Mouse (Mus musculus) forebrain, embryonic 16.5 days (tissue): ENCODE measurements around the gene Ttc1. TPM values are rescaled to one million over a fixed set of nuclear protein-coding genes. Genes with fewer than 3 reads are reported as not detected.

Experiments used
- ATAC-seq: fragments of 200-750 bp; cut with Nextera tagmentation; 2 replicates; pipeline ENCODE4 v1.8.0; 2017; ENCODE audit warnings: mild to moderate bottlenecking, moderate library complexity
- H3K27ac ChIP-seq: fragments of 300-500 bp; sonication (generic); 2 replicates; pipeline ENCODE4 v1.5.1; 2014; ENCODE audit warnings: low read length, control low read depth
- H3K27me3 ChIP-seq: fragments of 300-500 bp; sonication (generic); replicated peaks from 2 replicates; pipeline ENCODE4 v1.6.1; 2014; ENCODE audit warnings: low read length; ENCODE audit not compliant: control insufficient read depth, insufficient read depth
- H3K36me3 ChIP-seq: fragments of 300-500 bp; sonication (generic); 2 replicates; pipeline ENCODE4 v1.6.1; 2014; ENCODE audit not compliant: control insufficient read depth, insufficient read depth
- H3K4me1 ChIP-seq: fragments of 300-500 bp; sonication (generic); replicated peaks from 2 replicates; pipeline ENCODE4 v1.6.1; 2014; ENCODE audit warnings: low read length; ENCODE audit not compliant: control insufficient read depth, insufficient read depth
- H3K4me2 ChIP-seq: fragments of 300-500 bp; sonication (generic); 2 replicates; pipeline ENCODE4 v1.6.1; 2014; ENCODE audit warnings: mild to moderate bottlenecking, low read length, control low read depth
- H3K4me3 ChIP-seq: fragments of 300-500 bp; sonication (generic); replicated peaks from 2 replicates; pipeline ENCODE4 v1.5.1; 2014; ENCODE audit warnings: mild to moderate bottlenecking, low read length, control low read depth
- H3K9ac ChIP-seq: fragments of 300-500 bp; sonication (generic); replicated peaks from 2 replicates; pipeline ENCODE4 v1.6.1; 2014; ENCODE audit warnings: low read depth, low read length, control low read depth
- H3K9me3 ChIP-seq: fragments of 300-500 bp; sonication (generic); 2 replicates; pipeline ENCODE4 v1.6.1; 2016; ENCODE audit warnings: low read length; ENCODE audit not compliant: control insufficient read depth
- WGBS: fragments of 180-500 bp; shearing (Covaris S2); extraction: QIAGEN DNeasy Blood & Tissue Kit; methylation state at CpG from one replicate; pipeline ENCODE4 v1.1.7; 2014; 5-methylcytosine and 5-hydroxymethylcytosine counted together
- polyA plus RNA-seq: library from polyadenylated mRNA; unstranded; fragments of >200 nt; fragmentation: Nextera tagmentation; extraction: Ambion mirVana; gene quantifications from 2 replicates; pipeline ENCODE4 v1.2.1, GENCODE M21; 2015

Gene Ttc1
- polyA plus RNA-seq, 1 experiment from 2014 or later = 75.7 TPM

DNA sequence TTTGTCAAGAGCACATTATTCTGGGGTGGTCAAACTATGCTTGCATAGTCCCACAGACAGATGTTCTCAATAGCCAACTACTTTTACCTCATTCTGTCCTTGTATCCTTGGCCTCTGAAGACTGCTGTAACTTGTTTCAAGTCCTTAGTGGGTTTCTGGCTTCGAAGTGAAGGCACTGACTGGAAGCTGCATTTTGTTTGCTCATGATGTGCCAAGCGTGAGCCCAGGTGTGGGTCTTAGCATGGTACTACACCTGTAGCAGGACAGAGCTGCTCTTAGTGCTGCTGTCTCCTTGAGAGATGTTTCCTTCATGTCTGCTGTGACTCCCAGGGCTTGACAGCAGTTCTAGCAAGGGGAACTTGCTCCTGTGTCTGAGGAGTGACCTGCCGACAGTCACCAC lies 24.4 kb downstream of the Ttc1 start:
- 96% methylated on average over 3 of the region's 3 CpGs for WGBS
- H3K4me3 ChIP-seq = no peak overlapping the region

DNA sequence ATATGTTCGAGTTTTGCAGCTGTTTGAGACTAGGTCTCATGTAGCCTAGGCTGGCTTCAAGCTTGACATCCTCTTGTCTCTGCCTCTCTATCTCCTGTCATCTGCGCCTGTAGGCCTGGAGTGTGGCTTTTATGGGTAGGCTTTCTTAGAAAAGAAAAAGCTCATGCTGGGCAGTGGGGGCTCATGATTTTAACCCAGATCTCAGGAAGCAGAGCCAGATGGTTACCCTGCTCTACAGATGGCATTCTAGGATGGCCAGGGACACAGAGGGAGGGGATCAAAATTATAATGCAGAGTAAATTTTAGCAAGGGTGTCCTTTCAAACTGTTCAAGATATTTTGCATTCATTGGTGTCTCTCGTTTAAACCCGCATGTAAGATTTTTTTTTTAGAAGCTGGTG lies 35.6 kb downstream of the Ttc1 start:
- H3K4me2 ChIP-seq = no peak overlapping the region
- H3K9me3 ChIP-seq = no peaks in the 10 kb centered on the region
- H3K27ac ChIP-seq = no peak overlapping the region
- H3K9ac ChIP-seq = no peak overlapping the region
- WGBS = 91% methylated on average over 4 of the region's 4 CpGs
- H3K4me1 ChIP-seq = 0 out of 2 replicates have a peak, but pooled peaks cover 2% of the 10 kb centered on the region
- no peaks in the 10 kb centered on the region for H3K27me3 ChIP-seq
- peaks cover 6% of the 10 kb centered on the region for H3K36me3 ChIP-seq
- H3K4me3 ChIP-seq = no peak overlapping the region
- ATAC-seq = no peak

More for the DNA sequence above, 24.4 kb downstream of the Ttc1 start:
- Histone ChIP-seq H3K4me2 (no peak overlapping the region), H3K4me1 (no peaks in the 10 kb centered on the region), H3K9ac (no peak overlapping the region), H3K27ac (no peak overlapping the region), H3K27me3 (no peaks in the 10 kb centered on the region), H3K36me3 (no peaks in the 10 kb centered on the region; the same call in 1 of the 2 replicates), H3K9me3 (no peaks in the 10 kb centered on the region)
- no peak for ATAC-seq

DNA sequence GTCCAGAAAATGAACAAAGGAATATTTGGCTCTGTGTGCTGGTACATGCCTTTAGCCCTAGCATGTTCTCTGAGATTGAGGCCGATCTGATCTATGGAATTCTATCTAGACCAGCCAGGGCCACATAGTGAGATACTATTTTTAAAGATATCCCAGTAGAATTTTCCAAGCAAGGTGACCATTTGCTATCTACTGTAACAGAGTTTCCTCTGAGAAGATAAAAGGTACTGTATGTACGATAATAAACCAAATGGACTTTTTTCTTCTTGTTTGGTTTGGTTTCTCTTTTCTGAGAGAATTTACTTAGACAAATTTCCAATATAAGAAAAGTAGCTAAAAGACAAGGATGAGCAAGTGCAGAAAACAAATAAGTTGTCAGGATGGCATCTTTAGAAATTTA lies 39.4 kb downstream of the Ttc1 start:
- Histone ChIP-seq H3K9ac (no peak overlapping the region), H3K27me3 (no peaks in the 10 kb centered on the region), H3K9me3 (no peaks in the 10 kb centered on the region), H3K36me3 (peaks cover 20% of the 10 kb centered on the region), H3K4me3 (no peak overlapping the region), H3K27ac (no peak overlapping the region), H3K4me1 (0 out of 2 replicates have a peak, but pooled peaks cover 2% of the 10 kb centered on the region), H3K4me2 (no peak overlapping the region)
- 96% methylated on average over 2 of the region's 2 CpGs for WGBS
- ATAC-seq = no peak

DNA sequence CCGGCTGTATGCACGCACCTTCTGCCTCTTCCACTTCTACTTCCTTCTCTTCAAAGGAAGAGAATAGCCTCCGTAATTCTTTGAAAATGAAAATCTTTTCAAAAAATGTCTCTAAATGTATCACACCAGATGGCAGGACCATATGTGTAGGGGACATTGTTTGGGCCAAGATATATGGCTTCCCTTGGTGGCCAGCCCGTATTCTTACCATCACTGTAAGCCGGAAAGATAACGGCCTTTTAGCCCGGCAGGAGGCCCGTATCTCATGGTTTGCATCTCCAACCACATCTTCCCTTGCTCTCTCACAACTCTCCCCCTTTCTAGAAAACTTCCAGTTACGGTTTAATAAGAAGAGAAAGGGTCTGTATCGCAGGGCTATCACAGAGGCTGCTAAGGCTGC lies 42.1 kb downstream of the Ttc1 start:
- Histone ChIP-seq H3K27me3 (no peaks in the 10 kb centered on the region), H3K4me2 (no peak overlapping the region), H3K9ac (no peak overlapping the region), H3K36me3 (peaks cover 17% of the 10 kb centered on the region), H3K9me3 (no peaks in the 10 kb centered on the region), H3K27ac (no peak overlapping the region), H3K4me1 (no peaks in the 10 kb centered on the region), H3K4me3 (no peak overlapping the region)
- 85% methylated on average over 10 of the region's 10 CpGs for WGBS
- ATAC-seq = no peak

DNA sequence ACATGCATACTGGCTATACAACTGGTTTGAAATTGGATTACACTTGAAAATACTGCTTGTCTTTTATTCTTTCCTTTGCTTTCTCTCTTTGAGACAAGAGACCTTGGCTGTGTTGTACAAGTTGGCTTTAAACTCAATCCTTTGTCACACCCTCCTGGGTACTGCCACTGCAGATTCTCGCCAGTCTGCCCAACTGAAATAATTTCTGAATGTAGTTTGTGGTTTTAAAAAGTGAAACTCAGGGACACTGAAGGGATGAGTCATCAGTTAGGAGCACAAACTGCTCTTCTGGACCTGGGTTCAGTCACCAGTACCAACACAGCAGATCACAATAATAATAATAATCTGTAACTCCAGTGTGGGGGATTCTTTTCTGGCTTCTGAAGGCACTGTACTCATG lies 44.3 kb downstream of the Ttc1 start:
- ATAC-seq = no peak
- no peak overlapping the region for H3K27ac ChIP-seq
- no peak overlapping the region for H3K4me3 ChIP-seq
- no peaks in the 10 kb centered on the region for H3K27me3 ChIP-seq
- H3K9me3 ChIP-seq = no peaks in the 10 kb centered on the region
- H3K36me3 ChIP-seq = peaks cover 17% of the 10 kb centered on the region
- whole genome bisulfite sequencing = 71% methylated on average over 1 of the region's 1 CpGs
- no peaks in the 10 kb centered on the region for H3K4me1 ChIP-seq
- no peak overlapping the region for H3K9ac ChIP-seq
- no peak overlapping the region for H3K4me2 ChIP-seq

DNA sequence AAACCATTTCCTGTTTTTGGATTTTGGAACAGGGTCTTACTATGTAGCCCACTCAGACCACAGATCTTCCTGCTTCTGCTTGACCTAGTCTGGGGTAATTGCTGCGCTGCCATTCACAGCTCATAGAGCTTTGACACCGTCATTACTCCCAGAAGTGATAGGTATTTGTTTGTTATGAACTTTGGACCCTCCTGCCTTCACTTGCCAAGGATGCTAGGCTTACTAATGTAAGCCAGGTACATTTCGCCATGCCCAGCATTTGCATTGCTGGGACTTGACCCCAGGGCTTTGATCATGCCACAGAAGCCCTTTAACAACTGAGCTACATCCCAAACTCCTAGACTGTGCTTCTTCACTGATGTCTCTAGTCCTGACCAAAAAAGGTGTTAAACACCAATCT lies 47.5 kb downstream of the Ttc1 start:
- WGBS = 95% methylated on average over 3 of the region's 3 CpGs
- no peaks in the 10 kb centered on the region for H3K4me1 ChIP-seq
- H3K9ac ChIP-seq = no peak overlapping the region
- no peaks in the 10 kb centered on the region for H3K9me3 ChIP-seq
- H3K4me3 ChIP-seq = no peak overlapping the region
- peaks cover 17% of the 10 kb centered on the region for H3K36me3 ChIP-seq
- no peak for ATAC-seq
- no peak overlapping the region for H3K4me2 ChIP-seq
- no peaks in the 10 kb centered on the region for H3K27me3 ChIP-seq
- H3K27ac ChIP-seq = no peak overlapping the region

DNA sequence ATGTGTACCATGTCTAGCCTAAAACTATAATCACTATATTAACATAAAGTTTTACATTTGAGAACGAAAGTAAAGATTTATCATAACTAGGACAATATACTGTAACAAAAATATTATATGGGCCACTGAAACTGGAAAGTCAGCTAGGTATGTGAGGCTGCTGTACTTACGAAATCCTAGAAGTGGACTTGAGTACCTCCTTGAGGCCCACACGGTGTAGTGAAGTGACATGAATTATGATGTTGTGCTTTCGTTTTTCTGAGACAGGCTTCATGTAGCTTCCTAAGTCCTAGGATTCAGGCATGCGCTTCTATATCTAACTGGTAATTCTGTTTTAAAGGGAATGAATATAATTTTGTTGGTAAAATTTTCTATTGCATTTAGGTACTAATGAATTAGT lies 49.2 kb downstream of the Ttc1 start:
- 89% methylated on average over 5 of the region's 5 CpGs for WGBS
- no peaks in the 10 kb centered on the region for H3K27me3 ChIP-seq
- H3K36me3 ChIP-seq = peaks cover 11% of the 10 kb centered on the region
- no peaks in the 10 kb centered on the region for H3K9me3 ChIP-seq
- H3K4me1 ChIP-seq = no peaks in the 10 kb centered on the region
- ATAC-seq = no peak
- no peak overlapping the region for H3K4me3 ChIP-seq
- no peak overlapping the region for H3K4me2 ChIP-seq
- no peak overlapping the region for H3K9ac ChIP-seq
- H3K27ac ChIP-seq = no peak overlapping the region

DNA sequence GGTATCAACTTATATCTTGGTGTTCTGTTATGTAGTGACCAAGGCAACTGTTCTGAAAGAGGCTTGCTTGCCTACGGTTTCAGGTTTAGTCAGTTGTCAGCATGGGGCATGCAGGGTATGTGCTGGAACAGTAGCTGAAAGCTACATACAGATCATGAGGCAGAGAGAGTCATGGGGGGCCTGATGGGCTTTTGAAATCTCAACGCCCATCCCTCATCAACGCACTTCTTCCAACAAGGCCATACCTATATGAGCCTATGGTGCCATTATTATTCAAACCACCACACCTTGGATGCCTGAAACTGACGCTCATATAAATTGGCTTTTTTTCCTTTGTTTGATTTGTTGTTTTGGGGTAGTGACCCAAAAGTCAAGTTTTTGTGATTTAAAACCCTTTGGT lies 51.2 kb downstream of the Ttc1 start:
- 88% methylated on average over 4 of the region's 4 CpGs for WGBS
- H3K9me3 ChIP-seq = no peaks in the 10 kb centered on the region
- H3K4me2 ChIP-seq = no peak overlapping the region
- no peaks in the 10 kb centered on the region for H3K27me3 ChIP-seq
- ATAC-seq = no peak
- H3K27ac ChIP-seq = no peak overlapping the region
- H3K4me1 ChIP-seq = no peaks in the 10 kb centered on the region
- peaks cover 14% of the 10 kb centered on the region for H3K36me3 ChIP-seq
- no peak overlapping the region for H3K4me3 ChIP-seq
- H3K9ac ChIP-seq = no peak overlapping the region

DNA sequence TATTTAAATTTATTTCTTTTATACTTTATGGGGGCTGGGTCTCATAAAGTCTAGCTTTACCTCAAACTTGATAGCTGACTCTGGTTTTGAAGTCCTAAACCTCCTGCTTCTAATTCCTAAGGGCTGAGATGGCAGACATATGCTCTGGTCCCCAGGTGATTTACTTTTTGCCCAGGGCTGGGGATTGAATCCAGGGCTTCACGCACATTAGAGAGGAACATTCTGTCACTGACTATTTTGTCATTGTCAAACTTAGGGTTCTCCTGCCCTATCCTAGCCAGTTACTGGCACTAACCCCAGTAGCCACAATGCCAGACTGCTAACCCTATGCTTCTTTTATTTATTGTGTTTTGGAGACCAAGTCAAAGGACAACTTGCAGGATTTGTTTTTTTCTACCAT lies 59.0 kb downstream of the Ttc1 start:
- Histone ChIP-seq H3K4me2 (no peak overlapping the region), H3K36me3 (peaks cover 7% of the 10 kb centered on the region), H3K27me3 (no peaks in the 10 kb centered on the region), H3K27ac (no peak overlapping the region), H3K9ac (no peak overlapping the region), H3K9me3 (no peaks in the 10 kb centered on the region), H3K4me1 (peaks cover 7% of the 10 kb centered on the region; the same call in 1 of the 2 replicates), H3K4me3 (no peak overlapping the region)
- WGBS = 96% methylated on average over 1 of the region's 1 CpGs
- no peak for ATAC-seq
